Mouse (Mus musculus) gastrocnemius, postnatal 25 days (tissue): ENCODE measurements around the gene Uhrf2. TPM values are rescaled to one million over a fixed set of nuclear protein-coding genes. Genes with fewer than 3 reads are reported as not detected.

Source experiments
- DNase-seq: peaks from one replicate; pipeline ENCODE4 v3.0.0; 2022
- total RNA-seq, 2 experiments: library from RNA; stranded (reverse); gene quantifications; 1 replicate in 1 of 2; 2 replicates in 1 of 2; pipeline ENCODE4 v1.2.3; 2021

The Uhrf2 gene
- total RNA-seq, 2 experiments from 2014 or later = 13.3 to 14.3 TPM

GRCm38 (mm10) chr19:30050584-30050983 is 20.3 kb downstream of the Uhrf2 start:
- DNase-seq = no peak

DNA sequence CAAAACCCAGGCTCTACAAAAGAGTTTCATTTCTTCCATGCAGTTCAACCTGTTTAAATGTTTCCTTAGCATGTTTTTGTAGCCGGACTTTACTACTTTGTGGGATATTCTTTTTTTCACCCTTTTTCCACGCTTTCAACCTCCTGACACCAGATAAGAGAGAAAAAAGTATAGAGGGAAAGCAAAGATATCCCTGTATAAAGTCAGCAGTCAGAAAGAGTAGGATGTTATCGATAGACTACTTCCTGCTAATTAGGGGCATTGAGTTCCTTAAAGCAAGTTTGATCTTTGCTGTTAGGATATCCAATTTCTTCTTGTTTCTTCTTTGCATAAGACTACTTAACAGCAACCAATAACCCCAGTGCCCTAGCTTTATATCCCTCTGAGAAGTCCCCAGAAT is 21.2 kb downstream of the Uhrf2 start:
- no peak for DNase-seq

DNA sequence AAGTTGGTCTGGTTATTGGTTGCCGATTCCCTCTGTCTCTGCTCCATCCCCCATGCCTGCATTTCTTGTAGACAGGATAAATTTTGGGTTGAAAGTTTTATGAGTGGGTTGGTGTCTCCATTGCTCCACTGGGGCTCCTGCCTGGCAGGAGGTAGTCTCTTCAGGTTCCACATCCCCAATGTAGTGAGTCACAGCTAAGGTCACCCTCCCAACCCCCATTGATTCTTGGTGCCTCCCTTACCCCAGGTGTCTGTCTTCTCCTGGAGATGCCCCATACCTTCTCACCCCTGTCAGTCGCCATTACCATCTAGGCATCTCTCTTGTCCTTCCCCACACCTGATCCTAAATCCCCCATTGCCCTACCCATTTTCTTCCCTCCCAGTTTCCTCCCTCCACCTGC is 23.9 kb downstream of the Uhrf2 start:
- no peak for DNase-seq

DNA sequence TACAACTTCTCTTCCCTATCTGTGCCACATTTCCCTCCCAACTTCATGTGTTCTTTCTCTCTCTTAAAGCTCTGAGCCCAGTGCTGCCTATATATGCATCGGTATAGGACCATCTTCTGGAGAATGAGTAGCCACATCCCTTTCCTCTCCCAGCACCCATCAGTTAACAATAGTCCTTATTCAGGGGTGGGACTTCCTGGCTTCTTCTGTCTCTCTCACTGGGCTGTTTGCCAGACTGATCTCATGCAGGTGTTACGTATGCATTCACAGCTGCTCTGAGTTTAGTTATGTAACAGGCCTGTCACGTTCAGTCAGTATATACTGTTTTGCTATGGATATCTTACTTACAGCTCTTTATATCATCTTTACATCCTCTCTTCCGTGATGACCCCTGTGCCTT is 35.5 kb downstream of the Uhrf2 start:
- no peak for DNase-seq

DNA sequence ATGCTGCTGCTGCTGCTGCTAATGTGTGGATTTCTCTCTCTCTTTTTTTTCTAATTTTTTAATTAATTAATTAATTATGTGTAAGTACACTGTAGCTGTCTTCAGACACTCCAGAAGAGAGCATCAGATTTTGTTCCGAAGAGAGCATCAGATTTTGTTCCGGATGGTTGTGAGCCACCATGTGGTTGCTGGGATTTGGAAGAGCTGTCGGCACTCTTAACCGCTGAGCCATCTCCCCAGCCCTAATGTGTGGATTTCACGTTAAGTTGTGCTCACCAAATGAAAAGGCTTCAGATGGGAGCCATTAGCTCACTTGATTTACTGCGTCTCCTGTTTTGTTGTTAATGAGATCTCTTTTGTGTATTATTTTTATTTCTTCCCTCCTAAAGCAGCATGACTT is 59.9 kb downstream of the Uhrf2 start:
- no peak for DNase-seq

DNA sequence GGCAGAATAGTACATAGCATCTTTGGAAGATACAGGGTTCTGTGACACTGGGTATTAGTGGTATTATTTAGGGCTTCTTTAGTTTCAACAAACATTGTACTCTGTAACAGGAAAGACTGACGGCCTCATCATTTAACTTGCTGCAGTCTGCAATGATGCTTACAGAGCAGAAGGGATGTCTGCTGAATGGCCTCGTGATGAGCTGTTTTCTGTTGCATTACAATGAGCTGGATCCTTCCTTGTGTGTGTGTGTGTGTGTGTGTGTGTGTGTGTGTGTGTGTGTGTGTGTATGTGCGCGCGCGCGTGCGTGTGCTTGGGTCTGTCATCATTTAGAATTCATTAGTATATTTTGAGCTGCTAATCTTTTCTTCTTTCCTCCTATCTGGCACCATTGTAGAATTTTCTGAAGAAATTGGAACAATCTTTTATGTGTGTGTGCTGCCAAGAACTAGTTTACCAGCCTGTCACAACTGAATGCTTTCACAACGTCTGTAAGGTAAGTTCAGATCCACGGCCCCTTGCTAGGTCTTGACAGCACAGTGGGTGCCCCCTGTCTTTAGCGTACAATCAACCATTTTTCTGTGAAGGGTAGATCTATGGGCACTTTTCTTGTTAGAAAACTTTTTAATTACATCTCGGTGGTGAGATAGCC is 61.5 kb downstream of the Uhrf2 start:
- DNase-seq = no peak

- no peak for DNase-seq
Measured at GRCm38 (mm10) chr19:30096186-30096585, 65.9 kb downstream of the Uhrf2 start.

DNA sequence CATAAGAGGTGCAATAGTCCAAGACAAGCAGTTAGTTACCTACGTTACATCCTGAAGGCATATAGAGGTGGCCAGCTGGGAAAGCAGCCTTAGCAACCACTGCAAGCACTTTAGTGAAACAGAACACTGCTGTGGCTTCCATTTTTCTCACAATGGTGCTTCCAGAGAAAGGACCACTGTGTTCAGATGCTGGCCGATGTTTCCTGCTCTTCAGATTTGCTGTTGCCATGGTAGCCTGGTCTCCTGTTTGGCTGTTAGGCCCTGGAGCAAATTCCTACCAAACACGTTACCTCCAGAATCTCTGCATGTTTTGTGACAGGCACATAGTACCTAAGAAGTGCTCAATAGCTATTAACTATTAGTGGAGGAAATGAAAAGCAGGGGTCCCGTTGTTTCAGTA is 66.7 kb downstream of the Uhrf2 start:
- no peak for DNase-seq

- no peak for DNase-seq
Measured at GRCm38 (mm10) chr19:30100571-30100970, 70.3 kb downstream of the Uhrf2 start.

- peak; percentile 13 for DNase-seq
Measured at GRCm38 (mm10) chr19:30102620-30103019, 72.3 kb downstream of the Uhrf2 start.

- no peak for DNase-seq
Measured at GRCm38 (mm10) chr19:30105045-30105842, 74.9 kb downstream of the Uhrf2 start.

GRCm38 (mm10) chr19:30107221-30107845 is 77.0 kb downstream of the Uhrf2 start:
- DNase-seq = no peak

- DNase-seq = no peak
Measured at GRCm38 (mm10) chr19:30108616-30109015, 78.3 kb downstream of the Uhrf2 start.

- DNase-seq = no peak
Measured at GRCm38 (mm10) chr19:30109122-30109521, 78.8 kb downstream of the Uhrf2 start.

- DNase-seq = no peak
Measured at GRCm38 (mm10) chr19:30111421-30111820, 81.1 kb downstream of the Uhrf2 start.

DNA sequence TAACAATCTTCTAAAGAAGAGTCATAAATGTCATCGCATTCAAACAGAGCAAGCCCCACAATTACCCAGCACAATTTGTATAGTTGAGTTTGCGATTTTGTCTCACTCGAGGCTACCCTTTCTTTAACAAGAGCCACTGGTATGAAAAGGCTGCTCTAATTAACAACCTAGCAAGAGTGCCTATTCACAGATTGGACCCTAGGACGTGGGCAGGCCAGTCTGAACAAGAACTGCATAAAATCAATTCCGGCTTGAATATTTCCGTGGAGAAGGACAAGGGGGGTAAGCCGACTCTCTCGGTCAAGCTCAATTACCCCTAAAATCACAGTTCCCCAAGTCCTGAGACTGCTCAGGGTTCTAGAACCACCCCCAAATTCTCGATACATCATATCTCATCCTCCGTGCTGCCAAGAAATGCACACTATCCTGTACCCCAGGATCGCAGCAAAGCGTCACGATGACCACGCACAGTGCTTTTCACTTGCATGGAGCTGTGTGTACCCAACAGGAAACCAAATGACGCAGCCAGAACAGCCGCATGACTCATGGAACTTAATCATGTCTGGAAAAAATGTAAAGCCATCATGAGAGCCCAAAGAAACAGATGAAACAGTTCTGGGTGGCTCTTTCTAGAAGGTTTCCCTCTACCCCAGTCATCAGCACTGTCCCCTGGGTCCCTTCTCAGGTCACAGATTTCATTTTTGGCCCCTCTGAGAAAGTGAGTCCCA is 82.8 kb downstream of the Uhrf2 start:
- no peak for DNase-seq

DNA sequence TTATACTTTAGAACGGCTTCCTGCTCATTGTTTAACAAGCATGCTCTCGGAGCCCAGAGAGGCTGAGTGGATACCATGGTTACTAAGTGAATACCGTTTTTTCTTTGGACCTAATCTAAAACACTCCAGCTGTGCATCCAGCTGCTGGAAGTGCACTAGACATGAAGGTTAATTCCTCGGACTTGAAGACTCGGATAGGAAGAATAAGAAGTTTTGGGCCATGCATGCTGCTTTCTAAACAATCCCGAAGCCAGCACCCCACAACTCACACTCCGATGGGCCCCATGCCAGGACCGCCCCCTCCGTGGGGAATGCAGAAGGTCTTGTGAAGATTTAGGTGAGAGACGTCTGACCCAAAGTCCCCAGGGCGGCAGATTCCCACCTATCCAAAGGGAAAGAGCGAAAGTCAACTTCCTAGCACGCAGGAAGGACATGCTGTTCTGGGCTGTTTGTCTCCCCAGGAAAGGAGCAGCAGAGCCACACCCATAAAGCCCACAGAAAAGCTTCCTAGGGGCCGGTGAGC is 84.7 kb downstream of the Uhrf2 start:
- DNase-seq = no peak

GRCm38 (mm10) chr19:30115606-30116005 is 85.3 kb downstream of the Uhrf2 start:
- DNase-seq = no peak

DNA sequence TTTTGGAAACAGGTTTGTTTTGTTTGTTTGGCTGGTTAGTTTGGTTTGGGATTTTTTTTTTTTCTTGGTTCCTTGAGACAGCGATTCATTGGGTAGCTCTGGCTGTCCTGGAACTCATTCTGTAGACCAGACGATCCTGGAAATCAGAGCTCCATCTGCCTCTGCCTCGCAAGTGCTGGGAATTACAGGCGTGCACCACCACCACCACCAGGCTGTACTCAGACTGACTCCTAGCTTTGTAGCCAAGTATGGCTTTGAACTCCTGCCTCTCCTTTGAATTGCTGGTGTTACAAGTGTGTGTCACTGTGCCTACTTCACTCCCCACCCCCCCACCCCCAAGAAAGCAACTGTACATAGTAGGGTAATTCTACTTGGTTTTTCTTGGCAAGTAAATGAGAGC is 86.9 kb downstream of the Uhrf2 start:
- no peak for DNase-seq

- DNase-seq = no peak
Measured at GRCm38 (mm10) chr19:30117775-30118174, 87.5 kb downstream of the Uhrf2 start.

- DNase-seq = no peak
Measured at GRCm38 (mm10) chr19:30118344-30119312, 88.3 kb downstream of the Uhrf2 start.
